Mouse (Mus musculus) heart, postnatal 14 days (tissue): ENCODE measurements at regions not wholly inside any gene's neighbourhood (a gene's known extent, or its start where the extent isn't known, plus 50 kb on each side); places are given as distances from the start of the nearest gene placed in this dataset.
A peak's percentile ranks its signal among the peaks of the same experiment; 100 is the strongest.
"Not testable (repeated sequence)": the region's sequence is repeated elsewhere in the genome, so short reads cannot be mapped to it uniquely, and the experiment has no call there.

Experiments used
- DNase-seq, 2 experiments: peaks; one replicate each; pipeline ENCODE4 v3.0.0; 2021 to 2022
- intact Hi-C: fragments of 180-260 bp; cut with DNase I; formaldehyde crosslinking; loops from one replicate; pipeline ENCODE4 v1.15.1; 2025

- intact Hi-C loops, result no loop called here
- no peak for DNase-seq
Observed at GRCm38 (mm10) chr12:56081406-56081805, 245.3 kb downstream of the Brms1l start.

DNA sequence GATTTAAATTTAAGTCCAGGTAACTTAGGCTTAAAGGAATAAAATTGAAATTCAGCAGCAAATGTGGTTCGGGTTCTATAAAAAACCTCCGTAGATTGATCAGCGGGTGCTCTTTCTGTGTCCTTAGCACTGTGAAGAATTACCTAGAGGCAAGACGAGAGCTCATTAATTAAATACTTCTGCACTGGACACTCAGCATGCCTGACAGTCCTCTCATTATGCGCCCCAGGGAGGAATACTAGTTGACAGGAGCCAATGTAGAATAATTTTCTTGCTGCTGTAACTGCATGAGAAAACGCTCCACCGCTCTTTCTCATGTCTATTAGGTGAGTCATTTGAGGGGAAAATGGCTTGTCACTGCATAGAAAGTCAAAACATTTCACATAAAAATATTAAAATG is 228.1 kb downstream of the Brms1l start:
- intact Hi-C loops, result no loop called here
- DNase-seq, result no peak

DNA sequence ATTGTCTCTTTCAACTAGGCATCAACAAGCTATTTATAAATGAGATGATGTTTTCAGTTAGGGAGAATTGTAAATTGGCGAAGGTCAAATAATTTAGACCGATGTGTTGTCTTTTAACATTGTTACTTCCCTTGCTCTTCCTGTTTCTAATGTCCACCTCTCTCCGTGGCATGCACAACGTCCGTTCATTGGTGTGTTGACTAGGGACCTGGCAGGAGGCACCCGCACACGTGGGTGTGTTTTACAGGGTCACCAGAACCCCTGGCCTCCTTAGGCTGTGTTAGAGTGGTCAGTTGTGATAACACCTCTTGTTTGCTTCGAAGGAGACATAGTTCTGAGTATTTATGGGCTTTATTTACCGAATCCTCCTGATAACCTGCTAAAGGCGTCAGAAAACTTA is 222.8 kb downstream of the Brms1l start:
- intact Hi-C loops, result loop anchor here (1.0 to 5.0 kb wide), 5 partner anchors 346 to 578 kb away; no protein-coding TSS in a partner anchor

GRCm38 (mm10) chr12:56058463-56058862 is 222.3 kb downstream of the Brms1l start:
- peak; percentile 75 to 85 for DNase-seq
- intact Hi-C loops, result loop anchor here (1.0 to 5.0 kb wide), 5 partner anchors 346 to 579 kb away; no protein-coding TSS in a partner anchor

More for the DNA sequence above, 222.8 kb downstream of the Brms1l start:
- no peak for DNase-seq

- intact Hi-C loops, result loop anchor here (5.0 kb wide), 2 partner anchors 472 to 487 kb away; no protein-coding TSS in a partner anchor
- no peak for DNase-seq
Observed at GRCm38 (mm10) chr12:56055382-56055781, 219.3 kb downstream of the Brms1l start.

GRCm38 (mm10) chr12:56046050-56046449 is 209.9 kb downstream of the Brms1l start:
- intact Hi-C loops, result no loop called here
- DNase-seq, result no peak

DNA sequence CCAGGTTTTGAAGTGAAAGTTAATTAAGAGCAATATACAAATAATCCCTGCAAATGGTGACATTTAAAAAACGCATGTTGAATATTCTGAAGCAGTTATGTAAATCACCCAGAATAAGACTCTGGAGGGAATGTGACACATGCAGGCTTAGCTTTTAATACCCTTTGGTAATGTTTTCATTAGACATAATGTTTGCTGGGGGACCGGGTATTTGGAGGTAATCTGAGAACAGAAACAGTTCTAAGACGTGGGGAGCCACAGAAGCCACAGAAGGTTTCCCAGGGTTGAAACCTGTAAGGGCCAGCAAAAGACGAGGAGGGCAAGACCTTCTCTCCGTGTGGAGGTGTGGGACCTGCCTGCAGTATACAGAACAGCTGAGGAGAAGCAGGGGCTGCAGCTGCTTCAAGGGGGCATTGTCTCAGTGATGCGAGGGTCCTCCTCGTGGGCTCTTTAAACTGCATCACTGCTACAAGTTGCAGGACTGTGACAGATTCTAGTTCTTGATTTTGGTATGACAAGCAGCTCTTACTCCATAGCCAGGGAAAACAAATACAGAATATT is 184.9 kb downstream of the Brms1l start:
- intact Hi-C loops, result no loop called here
- no peak for DNase-seq

DNA sequence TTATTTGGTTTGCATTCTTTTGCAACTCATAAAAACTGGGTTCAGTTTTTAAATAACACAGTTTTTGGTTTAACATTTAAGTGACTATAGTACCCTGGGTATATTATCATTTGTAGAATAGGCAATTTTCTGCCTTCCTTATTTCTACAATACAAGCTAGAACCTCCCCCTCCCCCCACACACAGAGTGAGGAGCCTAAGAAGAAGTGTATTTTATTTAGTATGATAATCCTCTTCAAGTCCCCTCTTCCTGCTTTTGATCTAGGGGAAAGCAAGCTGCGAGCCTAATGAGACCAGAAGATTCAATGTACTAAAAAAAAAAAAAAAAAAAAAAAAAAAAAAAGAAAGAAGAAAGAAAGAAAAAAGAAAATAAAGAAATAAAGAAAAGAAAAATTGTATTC is 184.4 kb downstream of the Brms1l start:
- no peak for DNase-seq
- intact Hi-C loops, result no loop called here

GRCm38 (mm10) chr12:56009976-56010375 is 173.9 kb downstream of the Brms1l start:
- intact Hi-C loops, result no loop called here
- DNase-seq, result no peak

DNA sequence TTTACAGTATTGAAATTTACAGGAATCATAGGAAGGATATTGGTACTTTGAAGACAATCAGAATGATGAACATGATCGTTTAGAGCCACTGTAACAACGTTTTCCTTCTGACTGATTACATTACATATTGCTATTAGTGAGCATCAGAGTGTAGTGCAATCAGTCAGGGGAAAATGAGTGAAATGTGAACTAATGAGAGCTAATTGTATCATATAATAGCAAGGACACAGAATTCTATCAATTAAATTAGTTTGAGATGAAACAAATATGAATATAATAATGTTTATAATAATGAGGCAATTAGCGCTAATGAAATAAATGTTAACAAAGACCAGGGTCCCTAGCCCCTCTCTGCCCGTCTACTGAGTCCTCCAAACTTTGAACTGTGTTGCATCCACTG is 169.7 kb downstream of the Brms1l start:
- DNase-seq, result no peak
- intact Hi-C loops, result no loop called here

DNA sequence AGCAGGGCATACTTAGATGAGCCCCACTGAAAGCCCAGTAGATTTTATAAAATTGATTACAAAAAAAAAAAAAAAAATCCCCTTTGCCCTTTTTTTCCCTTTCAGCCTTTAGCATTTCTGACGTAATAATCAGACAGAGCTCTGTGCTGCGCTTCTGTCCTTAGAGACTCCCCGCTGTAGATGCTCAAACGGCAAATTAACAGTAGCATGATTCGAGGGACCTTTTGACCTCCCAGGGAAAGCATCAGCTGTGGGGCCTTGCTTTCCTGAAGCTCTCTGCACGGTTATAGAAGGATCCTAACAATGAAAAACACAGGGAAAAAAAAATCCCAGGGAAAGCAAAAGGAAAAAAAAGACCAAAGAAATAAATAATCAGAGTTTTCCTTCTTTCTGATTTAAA is 169.2 kb downstream of the Brms1l start:
- intact Hi-C loops, result no loop called here
- no peak for DNase-seq

GRCm38 (mm10) chr12:56004479-56004878 is 168.4 kb downstream of the Brms1l start:
- intact Hi-C loops, result no loop called here
- no peak for DNase-seq

DNA sequence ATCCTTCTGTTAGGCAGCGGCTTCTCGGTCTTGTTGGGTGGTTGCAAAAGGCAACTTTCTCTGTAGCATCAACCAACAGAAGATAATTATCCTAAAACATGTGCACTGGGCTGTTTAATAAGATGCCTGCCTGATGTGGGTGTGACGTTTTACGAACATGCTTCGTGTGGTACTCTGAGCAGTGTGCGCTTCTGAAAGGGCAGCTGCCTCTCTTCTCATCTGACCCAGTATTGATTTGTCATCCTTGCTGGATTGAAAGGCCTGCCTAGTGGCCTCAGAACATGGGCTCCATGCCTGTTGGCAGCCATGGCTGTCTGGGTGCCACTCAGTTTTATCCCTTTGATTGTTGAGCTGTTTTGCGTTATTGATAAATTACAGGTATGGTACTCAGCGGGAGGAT is 167.4 kb downstream of the Brms1l start:
- intact Hi-C loops, result no loop called here
- no peak for DNase-seq

- DNase-seq, result no peak
- intact Hi-C loops, result no loop called here
Observed at GRCm38 (mm10) chr12:55996585-55997377, 160.7 kb downstream of the Brms1l start.

GRCm38 (mm10) chr12:55983565-55984351 is 147.6 kb downstream of the Brms1l start:
- intact Hi-C loops, result no loop called here
- no peak for DNase-seq

DNA sequence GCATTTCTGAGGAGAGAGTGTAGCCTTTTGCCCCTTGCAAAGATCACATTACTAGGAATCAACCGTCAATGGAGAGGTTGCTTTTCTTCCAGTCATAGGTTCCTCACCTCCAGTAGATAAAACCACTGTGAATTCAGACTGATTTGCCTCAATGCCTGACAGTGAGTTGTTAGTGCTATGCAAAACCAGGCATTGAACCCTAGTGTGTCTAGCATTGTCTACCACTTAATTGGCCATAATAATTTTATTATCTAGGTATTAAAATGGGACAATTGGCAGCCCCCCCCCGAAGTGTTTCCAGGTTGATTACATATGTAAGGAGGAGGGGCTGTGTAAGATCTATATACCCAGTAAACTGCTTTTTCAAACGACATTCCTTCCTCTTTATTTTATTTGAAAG is 147.0 kb downstream of the Brms1l start:
- DNase-seq, result no peak
- intact Hi-C loops, result no loop called here

DNA sequence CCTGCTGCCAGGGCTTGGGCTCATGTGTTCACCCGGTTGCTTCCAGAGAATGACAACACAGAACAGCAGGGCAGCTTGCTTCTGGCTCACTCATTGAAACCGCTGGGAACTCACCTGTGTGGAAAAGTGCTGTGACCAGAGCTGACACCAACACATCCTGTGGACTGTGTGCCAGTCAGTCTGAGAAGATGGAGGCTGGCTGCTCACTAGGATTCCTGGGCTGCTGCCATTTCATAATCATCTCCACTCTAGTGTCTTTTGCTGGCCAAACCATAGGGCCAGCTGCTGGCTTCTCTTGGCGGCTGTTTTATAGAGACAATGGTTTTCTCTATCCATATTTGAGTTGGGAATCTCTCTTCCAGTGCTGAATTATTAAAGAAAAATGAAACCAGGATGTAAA is 138.1 kb downstream of the Brms1l start:
- no peak for DNase-seq
- intact Hi-C loops, result no loop called here

- DNase-seq, intact Hi-C loops: not testable (repeated sequence)
Observed at GRCm38 (mm10) chr12:55959319-55959718, 123.2 kb downstream of the Brms1l start.

GRCm38 (mm10) chr12:55940566-55940965 is 104.4 kb downstream of the Brms1l start:
- intact Hi-C loops, result no loop called here

GRCm38 (mm10) chr12:55939281-55940142 is 103.4 kb downstream of the Brms1l start:
- no peak for DNase-seq
- intact Hi-C loops, result no loop called here

More at GRCm38 (mm10) chr12:55940566-55940965, 104.4 kb downstream of the Brms1l start:
- no peak for DNase-seq
